ENCODE assay signal across 8 mouse cellular contexts in genomic region chr11:3288521-3289301, GRCm38 (mm10). TPM values are rescaled to one million over a fixed set of nuclear protein-coding genes. Genes with fewer than 3 reads are reported as not detected.
A peak's percentile ranks its signal among the peaks of the same experiment; 100 is the strongest.
DNase-seq lines count a peak whose midpoint lies in the region; ATAC-seq and TF ChIP-seq lines count a peak whose summit lies in the region.

Patz1 (plus strand) TSS chr11:3288874.

- no peaks in the 10 kb centered on the region for H3K27me3 ChIP-seq in heart, embryonic 16.5 days (ENCODE audit: control insufficient read depth, insufficient read depth, low read length)
- 0 out of 2 replicates have a peak, but pooled peaks cover 4% of the 10 kb centered on the region for H3K27me3 ChIP-seq in liver, embryonic 12.5 days (replicated peaks)

- under 1% methylated on average over 41 of the region's 41 CpGs for WGBS in heart, embryonic 16.5 days
- 0% methylated on average over 41 of the region's 41 CpGs for WGBS in liver, embryonic 12.5 days (ENCODE audit: insufficient replicate concordance)

- DNase-seq in ES-E14 (ENCODE audit: low read depth, low spot score) = no peak
- DNase-seq in brain, adult 2 months (ENCODE audit: low read depth, low spot score) = peak; percentile 84
- DNase-seq in kidney, postnatal 10 days = peak; percentile 61
- peak; percentile 56 for DNase-seq in naive thymus-derived CD4-positive, alpha-beta T cell, adult 2 months (ENCODE audit: low read depth)
- peak; percentile 55 for DNase-seq in telencephalon, adult 2 months (ENCODE audit: low read depth, low spot score)

- H3K4me2 ChIP-seq in heart, embryonic 16.5 days (ENCODE audit: low read depth, low read length) = peak within 1 kb of the TSS; percentile 95
- H3K4me2 ChIP-seq in liver, embryonic 12.5 days = peak within 1 kb of the TSS; percentile 100

- no peak; the same call in 1 of the 2 replicates for ATAC-seq in erythroid progenitor cell, adult 5-6 weeks (replicated peaks; ENCODE audit: low FRiP score, poor library complexity, severe bottlenecking)
- peak; percentile 8 for ATAC-seq in heart, embryonic 16.5 days (replicated peaks; ENCODE audit: extremely low read depth, insufficient read depth, low FRiP score)
- peak; percentile 45 for ATAC-seq in liver, embryonic 12.5 days

- peak within 1 kb of the TSS; percentile 96 to 99 for H3K4me3 ChIP-seq in ES-E14 (ENCODE audit: insufficient read depth in 1 of 2, low read depth in 1 of 2, low read length in 2 of 2, poor library complexity in 1 of 2, severe bottlenecking in 1 of 2)
- H3K4me3 ChIP-seq in heart, embryonic 16.5 days (ENCODE audit: low read length) = peak within 1 kb of the TSS; percentile 90
- H3K4me3 ChIP-seq in liver, embryonic 12.5 days = peak within 1 kb of the TSS; percentile 87

- H3K36me3 ChIP-seq in ES-E14 (ENCODE audit: control insufficient read depth, insufficient read depth, low read length, poor library complexity, severe bottlenecking) = peaks cover 15% of the 10 kb centered on the region
- peaks cover 2% of the 10 kb centered on the region; the same call in 1 of the 2 replicates for H3K36me3 ChIP-seq in heart, embryonic 16.5 days (ENCODE audit: control insufficient read depth, insufficient read depth)
- H3K36me3 ChIP-seq in liver, embryonic 12.5 days = peaks cover 16% of the 10 kb centered on the region

- H3K9me3 ChIP-seq in ES-E14 (ENCODE audit: control insufficient read depth, insufficient read depth, low read depth, low read length) = no peaks in the 10 kb centered on the region
- no peaks in the 10 kb centered on the region for H3K9me3 ChIP-seq in heart, embryonic 16.5 days (replicated peaks; ENCODE audit: control insufficient read depth, low read length)
- no peaks in the 10 kb centered on the region for H3K9me3 ChIP-seq in liver, embryonic 12.5 days (replicated peaks)

- peak within 1 kb of the TSS; percentile 98 for H3K9ac ChIP-seq in ES-E14 (ENCODE audit: insufficient read depth, low read depth, low read length, poor library complexity, severe bottlenecking)
- peak within 1 kb of the TSS; percentile 99 for H3K9ac ChIP-seq in heart, embryonic 16.5 days (ENCODE audit: low read length)
- peak within 1 kb of the TSS; percentile 92 for H3K9ac ChIP-seq in liver, embryonic 12.5 days

- in situ Hi-C loops in ES-E14 (cut with MboI; ENCODE audit: low sequenced_read_pairs in 2 of 2, unreplicated experiment in 2 of 2) = no loop called here

- H3K27ac ChIP-seq in ES-E14 (ENCODE audit: insufficient read depth, low read depth, low read length, poor library complexity, severe bottlenecking) = peak within 1 kb of the TSS; percentile 99
- peak within 1 kb of the TSS; percentile 100 for H3K27ac ChIP-seq in heart, embryonic 16.5 days (ENCODE audit: low read length)
- H3K27ac ChIP-seq in liver, embryonic 12.5 days = peak within 1 kb of the TSS; percentile 95

- H3K4me1 ChIP-seq in ES-E14 (ENCODE audit: control insufficient read depth in 2 of 2, insufficient read depth in 2 of 2, low read length in 2 of 2, poor library complexity in 1 of 2) = peaks cover 2 to 3% of the 10 kb centered on the region in 2 experiments
- peaks cover 23% of the 10 kb centered on the region for H3K4me1 ChIP-seq in heart, embryonic 16.5 days (ENCODE audit: control insufficient read depth, insufficient read depth, low read length)
- peaks cover 61% of the 10 kb centered on the region for H3K4me1 ChIP-seq in liver, embryonic 12.5 days

TF ChIP-seq in ES-E14, 5 proteins besides CTCF, POLR2A, EP300 and RAD21:
- no peak for TF ChIP-seq HCFC1 (IDR thresholded peaks at IDR 0.05; ENCODE audit: borderline replicate concordance, insufficient read depth, low read length)
- no peak for TF ChIP-seq ZC3H11A (IDR thresholded peaks at IDR 0.05; ENCODE audit: borderline replicate concordance, low read depth, low read length)
- TF ChIP-seq CHD2 (IDR thresholded peaks at IDR 0.05; ENCODE audit: low read depth, low read length) = no peak
- no peak for TF ChIP-seq MAFK (IDR thresholded peaks at IDR 0.05; ENCODE audit: insufficient read depth, low read depth, low read length)
- TF ChIP-seq ZNF384 (IDR thresholded peaks at IDR 0.05; ENCODE audit: low read depth, low read length) = no peak

RNA-seq across cellular contexts. Expression of gene Patz1, which starts in this region (rescaled TPM):
- 61.8 and 63.5 TPM in 2 replicates for total RNA-seq in ES-E14 (2012; rRNA removed)
- total RNA-seq in erythroid progenitor cell, adult 5-6 weeks (2015; ENCODE audit: low replicate concordance) = 14.1 and 17.6 TPM in 2 replicates
- 18.2 and 31.6 TPM in 2 replicates for total RNA-seq in erythroid progenitor cell, adult 5-6 weeks (2017; ENCODE audit: low replicate concordance)
- 25.7 and 26.3 TPM in 2 replicates for polyA plus RNA-seq in heart, embryonic 16.5 days (2015; fragmentation: Nextera tagmentation; extraction: Ambion mirVana)
- polyA plus RNA-seq in liver, embryonic 12.5 days (2016; fragmentation: Nextera tagmentation; extraction: Ambion mirVana) = 29.0 and 30.5 TPM in 2 replicates
